Mouse (Mus musculus): ENCODE measurements at regions not wholly inside any gene's neighbourhood (a gene's known extent, or its start where the extent isn't known, plus 50 kb on each side); places are given as distances from the start of the nearest gene placed in this dataset.
A peak's percentile ranks its signal among the peaks of the same experiment; 100 is the strongest.

- no peak for ATAC-seq (ENCODE audit: insufficient number of reproducible peaks, low FRiP score, low TSS enrichment)
Observed at GRCm38 (mm10) chr14:120102010-120102748, 59.9 kb upstream of the Oxgr1 start.

GRCm38 (mm10) chr14:120102749-120103142 is 60.5 kb upstream of the Oxgr1 start:
- no peak for ATAC-seq (ENCODE audit: insufficient number of reproducible peaks, low FRiP score, low TSS enrichment)

GRCm38 (mm10) chr14:120109846-120110245 is 67.6 kb upstream of the Oxgr1 start:
- no peak for ATAC-seq (ENCODE audit: insufficient number of reproducible peaks, low FRiP score, low TSS enrichment)

- ATAC-seq (ENCODE audit: insufficient number of reproducible peaks, low FRiP score, low TSS enrichment) = no peak
Observed at GRCm38 (mm10) chr14:120113316-120113715, 71.1 kb upstream of the Oxgr1 start.

- ATAC-seq (ENCODE audit: insufficient number of reproducible peaks, low FRiP score, low TSS enrichment) = no peak
Observed at GRCm38 (mm10) chr14:120118582-120118981, 76.3 kb upstream of the Oxgr1 start.

GRCm38 (mm10) chr14:120119094-120119501 is 76.9 kb upstream of the Oxgr1 start:
- ATAC-seq (ENCODE audit: insufficient number of reproducible peaks, low FRiP score, low TSS enrichment) = peak; percentile 98

GRCm38 (mm10) chr14:120119506-120119905 is 77.3 kb upstream of the Oxgr1 start:
- ATAC-seq (ENCODE audit: insufficient number of reproducible peaks, low FRiP score, low TSS enrichment) = peak; percentile 69

- no peak for ATAC-seq (ENCODE audit: insufficient number of reproducible peaks, low FRiP score, low TSS enrichment)
Observed at GRCm38 (mm10) chr14:120120261-120120660, 78.0 kb upstream of the Oxgr1 start.

- ATAC-seq (ENCODE audit: insufficient number of reproducible peaks, low FRiP score, low TSS enrichment) = no peak
Observed at GRCm38 (mm10) chr14:120125315-120125714, 83.1 kb upstream of the Oxgr1 start.

GRCm38 (mm10) chr14:120127481-120127880 is 85.2 kb upstream of the Oxgr1 start:
- ATAC-seq (ENCODE audit: insufficient number of reproducible peaks, low FRiP score, low TSS enrichment) = no peak

- ATAC-seq (ENCODE audit: insufficient number of reproducible peaks, low FRiP score, low TSS enrichment) = no peak
Observed at GRCm38 (mm10) chr14:120134346-120135008, 92.2 kb upstream of the Oxgr1 start.

- ATAC-seq (ENCODE audit: insufficient number of reproducible peaks, low FRiP score, low TSS enrichment) = no peak
Observed at GRCm38 (mm10) chr14:120135198-120135597, 93.0 kb upstream of the Oxgr1 start.

- no peak for ATAC-seq (ENCODE audit: insufficient number of reproducible peaks, low FRiP score, low TSS enrichment)
Observed at GRCm38 (mm10) chr14:120136736-120137135, 94.5 kb upstream of the Oxgr1 start.

- peak; percentile 95 for ATAC-seq (ENCODE audit: insufficient number of reproducible peaks, low FRiP score, low TSS enrichment)
Observed at GRCm38 (mm10) chr14:120137680-120138136, 95.5 kb upstream of the Oxgr1 start.

- no peak for ATAC-seq (ENCODE audit: insufficient number of reproducible peaks, low FRiP score, low TSS enrichment)
Observed at GRCm38 (mm10) chr14:120138546-120138945, 96.3 kb upstream of the Oxgr1 start.

- no peak for ATAC-seq (ENCODE audit: insufficient number of reproducible peaks, low FRiP score, low TSS enrichment)
Observed at GRCm38 (mm10) chr14:120139256-120139655, 97.0 kb upstream of the Oxgr1 start.

GRCm38 (mm10) chr14:120139671-120140071 is 97.4 kb upstream of the Oxgr1 start:
- ATAC-seq (ENCODE audit: insufficient number of reproducible peaks, low FRiP score, low TSS enrichment) = no peak

- ATAC-seq (ENCODE audit: insufficient number of reproducible peaks, low FRiP score, low TSS enrichment) = no peak
Observed at GRCm38 (mm10) chr14:120140211-120140610, 98.0 kb upstream of the Oxgr1 start.

GRCm38 (mm10) chr14:120140791-120141747 is 98.8 kb upstream of the Oxgr1 start:
- no peak for ATAC-seq (ENCODE audit: insufficient number of reproducible peaks, low FRiP score, low TSS enrichment)

GRCm38 (mm10) chr14:120142281-120142680 is 100.0 kb upstream of the Oxgr1 start:
- ATAC-seq (ENCODE audit: insufficient number of reproducible peaks, low FRiP score, low TSS enrichment) = no peak

GRCm38 (mm10) chr14:120144451-120144850 is 102.2 kb upstream of the Oxgr1 start:
- no peak for ATAC-seq (ENCODE audit: insufficient number of reproducible peaks, low FRiP score, low TSS enrichment)
